Mouse (Mus musculus) cortical plate, adult 2 months (tissue): Measurements from ENCODE around the gene Idnk.

ENCODE experiments used
- CTCF ChIP-seq: fragments of 200-500 bp; IDR thresholded peaks from 2 replicates; pipeline ENCODE4 v1.5.1; 2011; ENCODE audit warnings: mild to moderate bottlenecking, control low read depth, low read length; ENCODE audit not compliant: insufficient read depth; ENCODE audit errors: extremely low read depth
- POLR2A ChIP-seq: fragments of 200-500 bp; IDR thresholded peaks from 2 replicates; pipeline ENCODE4 v1.6.1; 2011; ENCODE audit warnings: mild to moderate bottlenecking, low read length, control low read depth; ENCODE audit not compliant: insufficient read depth; ENCODE audit errors: extremely low read depth

DNA sequence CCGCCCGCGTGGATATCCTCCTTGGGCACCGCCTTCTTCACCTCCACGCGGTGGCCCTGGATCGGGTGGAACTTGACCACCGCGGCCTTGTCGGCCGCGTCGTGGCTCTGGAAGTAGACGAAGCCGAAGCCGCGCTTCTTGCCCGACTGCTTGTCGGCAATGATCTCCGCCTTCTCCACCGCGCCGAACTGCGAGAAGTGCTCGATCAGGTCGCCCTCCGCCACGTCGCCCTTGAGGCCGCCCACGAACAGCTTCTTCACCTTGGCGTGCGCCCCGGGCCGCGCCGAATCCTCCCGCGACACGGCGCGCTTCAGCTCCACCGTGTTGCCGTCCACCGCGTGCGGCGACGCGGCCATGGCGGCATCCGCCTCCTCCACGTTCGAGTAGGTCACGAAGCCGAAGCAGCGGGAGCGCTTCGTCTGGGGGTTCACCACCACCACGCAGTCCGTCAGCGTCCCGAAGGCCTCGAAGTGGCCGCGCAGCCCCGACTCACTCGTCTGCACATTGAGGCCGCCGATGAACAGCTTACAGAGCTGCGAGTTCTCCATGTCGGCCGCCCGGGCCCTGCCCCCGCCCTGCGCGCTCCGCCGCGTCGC, 29.6 kb upstream of the Idnk start:
- TF ChIP-seq CTCF: no peak
- TF ChIP-seq POLR2A: no peak
